Mouse (Mus musculus) urinary bladder, postnatal 10 days (tissue): ENCODE results near the gene Crtac1.

ENCODE experiments used
- DNase-seq: peaks from one replicate; pipeline ENCODE4 v3.0.0; 2022; ENCODE audit warnings: low spot score

Gene Crtac1

GRCm38 (mm10) chr19:42431485-42432190 is at the start of gene Crtac1:
Gene Crtac1, minus strand, starts transcription at chr19:42431783.
- no peak for DNase-seq

DNA sequence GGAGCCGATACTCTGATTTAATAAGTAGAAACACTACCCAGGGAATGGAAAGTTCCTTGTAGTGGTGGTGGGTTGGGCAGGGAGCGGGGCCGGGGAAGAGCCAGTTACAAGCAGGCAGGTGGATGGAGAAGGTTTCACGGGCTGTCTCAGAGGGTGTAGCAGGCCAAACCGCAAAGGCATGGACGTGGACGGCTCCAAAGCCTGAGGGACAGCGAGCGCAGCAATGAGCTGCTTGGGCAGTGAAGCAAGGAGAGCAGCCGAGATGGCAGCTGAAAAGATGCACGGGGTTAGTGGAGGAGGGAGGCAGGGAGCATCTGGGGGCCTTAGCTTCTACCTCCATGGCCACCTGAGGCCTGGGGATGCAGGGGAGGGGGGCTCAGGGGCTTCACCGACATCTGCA is 46.7 kb upstream of the Crtac1 start:
- no peak for DNase-seq

DNA sequence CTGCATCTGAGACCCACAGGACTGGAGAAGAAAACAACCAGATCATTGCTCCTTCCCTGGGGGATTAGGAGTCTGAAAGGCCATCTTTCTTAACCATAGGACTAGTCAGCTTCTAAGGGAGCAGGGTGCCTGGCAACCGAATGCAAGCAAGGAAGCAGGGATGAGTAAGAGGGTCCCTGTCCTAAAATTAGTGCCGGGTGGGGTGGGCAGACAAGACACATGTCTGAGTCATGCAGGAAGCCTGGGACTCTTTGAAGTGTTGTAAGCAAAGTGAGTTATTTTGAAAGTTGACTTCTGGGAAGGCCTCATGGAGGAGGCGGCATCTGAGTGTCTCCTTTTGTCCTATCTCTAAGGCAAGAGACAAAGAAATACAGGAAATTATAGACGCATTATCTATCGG is 46.2 kb upstream of the Crtac1 start:
- no peak for DNase-seq

GRCm38 (mm10) chr19:42472831-42473230 is 41.2 kb upstream of the Crtac1 start:
- DNase-seq = no peak

- no peak for DNase-seq
Measured at GRCm38 (mm10) chr19:42471571-42471970, 40.0 kb upstream of the Crtac1 start.

GRCm38 (mm10) chr19:42461851-42462250 is 30.3 kb upstream of the Crtac1 start:
- DNase-seq = no peak

- no peak for DNase-seq
Measured at GRCm38 (mm10) chr19:42461353-42461752, 29.8 kb upstream of the Crtac1 start.

GRCm38 (mm10) chr19:42459512-42459911 is 27.9 kb upstream of the Crtac1 start:
- no peak for DNase-seq

DNA sequence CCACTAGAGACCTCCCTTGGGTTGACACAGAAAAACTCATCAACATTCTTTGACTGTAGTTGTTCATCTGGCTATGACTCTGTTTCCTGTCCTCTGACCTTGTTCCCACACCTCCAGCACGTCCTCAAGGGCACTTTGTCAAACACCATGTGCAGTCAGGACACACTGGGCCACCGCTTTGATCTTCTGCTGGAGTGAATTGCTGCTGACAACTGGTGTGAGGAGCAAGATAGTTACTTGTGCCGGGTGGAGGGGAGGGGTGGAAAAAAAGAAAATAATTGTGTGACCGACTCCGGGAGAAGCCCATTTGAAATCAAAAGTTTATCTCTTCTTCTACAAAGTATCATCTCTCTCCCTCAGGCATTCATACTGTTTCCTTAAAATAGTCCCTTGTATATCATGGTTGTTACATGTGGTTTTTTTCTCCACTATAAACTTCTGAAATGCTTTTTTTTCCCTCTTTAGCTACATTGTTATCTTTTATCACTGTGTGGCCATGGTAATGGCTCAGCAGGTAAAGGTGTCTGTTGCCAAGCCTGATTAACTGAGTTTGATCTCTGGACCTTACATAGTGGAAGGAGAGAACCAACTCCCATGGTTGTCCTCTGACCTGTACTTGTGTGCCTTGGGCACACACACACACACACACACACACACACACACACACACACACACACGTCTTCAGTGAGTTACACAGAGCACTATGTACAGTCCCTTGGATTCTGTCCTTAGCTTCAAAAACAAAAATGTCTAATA is 23.1 kb upstream of the Crtac1 start:
- no peak for DNase-seq

DNA sequence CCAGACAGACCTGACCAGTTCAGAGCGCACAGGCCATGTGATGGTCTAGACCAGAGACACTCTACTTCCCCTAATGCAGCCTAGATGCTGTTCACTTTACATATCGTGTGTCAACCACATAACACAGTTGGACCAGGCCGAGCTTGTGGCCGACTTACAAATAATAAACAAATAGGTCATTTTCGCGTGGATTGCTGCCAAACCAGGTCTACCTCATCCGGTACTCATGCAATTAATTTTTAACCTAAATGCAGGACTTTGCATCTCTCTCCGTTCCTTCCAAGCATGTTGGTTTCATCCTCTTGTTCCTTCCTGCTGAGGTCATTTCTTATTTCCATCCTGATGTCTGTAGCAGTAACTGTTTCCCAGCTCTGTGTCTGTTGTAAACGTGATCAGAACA is 22.4 kb upstream of the Crtac1 start:
- no peak for DNase-seq

GRCm38 (mm10) chr19:42452539-42452938 is 21.0 kb upstream of the Crtac1 start:
- DNase-seq = no peak

DNA sequence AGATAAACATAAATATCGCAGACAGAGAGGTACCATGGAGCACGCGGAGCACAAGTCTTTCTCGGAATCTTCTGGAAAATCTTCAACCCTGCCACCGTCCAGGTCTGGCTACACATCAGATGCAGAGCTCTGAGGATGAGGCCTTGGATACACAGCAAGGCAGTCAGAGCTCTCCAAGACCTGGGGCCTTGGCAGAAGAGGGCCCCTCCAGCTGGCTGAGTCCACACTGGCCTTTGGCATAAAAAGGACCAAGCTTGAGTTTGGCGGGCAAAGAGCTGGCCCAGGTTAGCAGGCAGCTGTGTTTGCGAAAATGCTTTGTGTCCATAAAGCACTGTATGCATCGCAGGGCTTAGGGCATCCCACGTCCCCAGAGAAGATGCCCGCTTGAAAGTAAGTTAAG is 17.0 kb upstream of the Crtac1 start:
- DNase-seq = no peak

DNA sequence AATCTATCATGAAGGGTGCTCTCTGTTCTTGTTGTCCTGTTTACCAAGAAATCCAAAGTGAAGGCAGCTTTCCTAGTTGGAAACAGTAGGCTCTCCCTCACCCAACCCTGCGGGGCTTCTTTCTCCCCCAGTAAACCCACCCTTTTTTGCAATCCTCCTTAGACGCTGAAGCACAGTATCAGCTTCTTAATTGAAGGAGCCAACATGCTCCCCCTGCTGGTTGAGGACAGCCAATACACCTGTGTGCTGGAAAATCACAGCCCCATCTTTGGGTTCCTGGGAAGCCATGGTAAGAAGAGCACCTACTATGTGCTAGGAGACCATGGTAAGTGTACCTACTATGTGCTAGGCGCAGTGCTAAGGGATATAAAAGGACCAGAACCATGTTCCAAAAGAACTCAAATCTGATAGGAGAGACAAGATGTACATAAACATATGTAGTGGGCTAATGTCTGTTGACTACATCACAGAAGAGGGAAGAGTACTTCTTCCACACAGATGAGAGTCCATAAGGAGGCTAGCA is 12.4 kb upstream of the Crtac1 start:
- no peak for DNase-seq

- no peak for DNase-seq
Measured at GRCm38 (mm10) chr19:42443266-42443665, 11.7 kb upstream of the Crtac1 start.

DNA sequence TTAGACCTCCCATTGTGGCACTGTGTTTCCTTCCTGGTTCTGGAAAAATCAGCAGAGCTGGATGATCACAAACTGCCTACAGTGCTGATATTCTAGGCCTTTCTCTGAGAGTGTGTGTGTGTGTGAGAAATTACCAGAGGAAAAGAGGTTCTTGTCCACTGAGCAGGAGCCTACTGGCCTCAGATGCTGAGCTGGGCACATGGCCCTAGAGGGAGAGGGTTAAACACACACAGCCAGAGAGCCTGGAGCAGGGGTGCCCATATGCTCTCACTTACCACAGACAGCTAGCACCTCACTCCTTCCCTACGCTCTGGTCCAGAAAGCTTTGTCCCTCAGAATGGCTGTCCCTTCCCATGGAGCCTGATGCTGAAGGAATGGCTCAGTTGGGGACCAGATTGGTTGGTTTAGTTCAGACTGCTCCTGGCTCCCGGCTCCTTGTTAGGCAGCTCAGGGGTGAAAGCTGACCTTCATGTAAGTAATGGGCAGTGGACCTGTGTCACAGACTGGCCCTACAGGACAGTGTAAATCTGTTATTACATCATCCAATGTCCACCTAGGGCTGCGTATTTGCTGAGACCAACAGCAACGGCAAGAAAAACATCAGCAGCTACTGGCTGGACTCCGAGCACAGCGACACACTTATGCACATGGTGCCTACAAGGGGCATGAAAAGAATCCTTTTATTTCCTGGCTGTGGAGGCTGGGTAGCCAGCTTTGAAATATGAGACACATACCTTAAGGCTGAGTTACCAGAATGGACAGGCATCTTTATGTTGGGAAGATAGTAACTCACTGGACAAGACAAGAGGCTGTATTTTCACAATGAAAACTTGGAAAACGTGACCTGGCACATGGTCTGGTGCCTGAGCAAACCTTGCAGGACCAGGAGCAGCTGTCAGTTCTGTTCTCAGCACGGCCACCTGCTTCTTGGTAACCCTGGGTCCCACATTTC is 10.9 kb upstream of the Crtac1 start:
- no peak for DNase-seq

- no peak for DNase-seq
Measured at GRCm38 (mm10) chr19:42440089-42440488, 8.5 kb upstream of the Crtac1 start.

DNA sequence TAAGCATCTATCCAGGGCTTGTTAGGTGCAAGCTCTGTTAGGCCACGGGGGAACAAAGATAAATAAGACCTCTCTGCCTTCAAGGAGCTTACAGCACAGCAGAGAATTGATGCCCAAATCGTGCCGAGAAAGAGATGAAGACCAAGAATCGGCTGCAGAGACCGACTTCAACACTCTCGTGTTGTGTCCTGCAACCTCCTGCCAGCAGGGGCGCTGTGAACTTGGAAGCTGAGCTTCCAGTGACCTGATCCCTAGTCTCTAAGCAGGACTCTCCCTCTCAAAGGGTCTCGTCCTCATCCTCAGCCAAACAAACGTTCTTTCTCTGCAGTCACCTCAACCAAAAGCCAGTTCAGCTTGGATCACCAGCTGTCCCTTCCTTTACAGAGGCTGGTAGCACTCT is 7.8 kb upstream of the Crtac1 start:
- no peak for DNase-seq

GRCm38 (mm10) chr19:42435621-42436020 is 4.0 kb upstream of the Crtac1 start:
- DNase-seq = no peak

DNA sequence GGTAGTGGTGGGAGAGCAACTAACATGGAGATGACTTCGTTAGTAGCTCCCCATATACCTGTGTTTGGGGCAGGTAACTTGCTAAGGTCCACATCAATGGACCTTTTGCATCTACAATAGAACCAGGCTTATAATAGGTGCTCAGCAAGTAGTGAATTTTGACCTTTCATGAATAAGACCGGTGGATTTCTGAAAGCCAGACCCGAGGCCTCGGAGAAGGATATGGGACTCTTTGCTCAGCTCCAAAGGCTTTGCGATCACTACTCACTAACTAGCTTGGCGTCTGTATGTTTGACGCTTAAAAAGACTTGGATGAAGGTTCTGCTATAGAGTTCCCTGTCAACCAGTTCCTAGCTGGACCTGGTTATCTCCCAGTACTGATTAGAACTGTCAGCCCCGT is 1.2 kb upstream of the Crtac1 start:
- no peak for DNase-seq

- no peak for DNase-seq
Measured at GRCm38 (mm10) chr19:42432191-42432590, 608 bp upstream of the Crtac1 start.

DNA sequence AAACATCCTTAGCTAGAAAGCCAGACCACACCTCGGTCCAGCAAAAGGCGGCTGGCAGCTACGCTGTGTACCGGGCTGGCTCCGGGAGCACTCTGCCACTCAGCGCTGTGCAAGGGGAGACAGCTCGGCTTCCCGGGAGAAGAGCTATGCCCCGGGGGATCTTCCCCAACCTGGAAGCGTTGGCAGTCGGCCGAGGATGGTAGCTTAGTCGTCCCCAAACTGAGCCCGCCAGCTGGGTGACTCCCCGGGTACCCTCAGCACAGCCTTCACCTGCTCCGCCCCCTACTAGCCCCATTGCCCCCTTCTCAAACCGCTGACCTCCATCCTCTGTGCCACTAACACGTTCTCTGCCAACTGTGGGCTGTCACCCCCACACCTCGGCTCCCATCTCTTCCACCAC is 602 bp downstream of the Crtac1 start:
- DNase-seq = no peak

- no peak for DNase-seq
Measured at GRCm38 (mm10) chr19:42429410-42429809, 2.2 kb downstream of the Crtac1 start.
